Mouse (Mus musculus): Measurements from ENCODE around the gene Actn3. TPM values are rescaled to one million over a fixed set of nuclear protein-coding genes. Genes with fewer than 3 reads are reported as not detected.
"Not testable (repeated sequence)": the region's sequence is repeated elsewhere in the genome, so short reads cannot be mapped to it uniquely, and the experiment has no call there.

Actn3 gene
- polyA plus RNA-seq, 1 experiment from 2014 or later: 3.3 TPM

- ATAC-seq (ENCODE audit: low FRiP score, low read depth): no peak
- peaks cover 42% of the 10 kb centered on the region for H3K36me3 ChIP-seq
- no peaks in the 10 kb centered on the region for H3K9me3 ChIP-seq
- 83% methylated on average over 3 of the region's 3 CpGs for WGBS
- no peaks in the 10 kb centered on the region for H3K27me3 ChIP-seq (replicated peaks)
- H3K27ac ChIP-seq: no peak overlapping the region
- H3K4me2 ChIP-seq (replicated peaks): no peak overlapping the region
- H3K9ac ChIP-seq: no peak overlapping the region
- no peak overlapping the region for H3K4me3 ChIP-seq
- no peaks in the 10 kb centered on the region for H3K4me1 ChIP-seq
Measured at GRCm38 (mm10) chr19:4891798-4892197, 14.1 kb upstream of the Actn3 start.

- Histone ChIP-seq H3K9ac (no peak overlapping the region), H3K27ac (no peak overlapping the region), H3K27me3 (replicated peaks) (no peaks in the 10 kb centered on the region), H3K4me3 (no peak overlapping the region), H3K4me1 (no peaks in the 10 kb centered on the region), H3K4me2 (replicated peaks) (no peak overlapping the region), H3K36me3 (peaks cover 38% of the 10 kb centered on the region), H3K9me3 (no peaks in the 10 kb centered on the region)
- no peak for ATAC-seq (ENCODE audit: low FRiP score, low read depth)
- 85% methylated on average over 10 of the region's 10 CpGs for WGBS
Measured at GRCm38 (mm10) chr19:4889791-4890190, 12.1 kb upstream of the Actn3 start.

GRCm38 (mm10) chr19:4883961-4884360 is 6.3 kb upstream of the Actn3 start:
- Histone ChIP-seq H3K27ac (no peak overlapping the region), H3K4me1 (peaks cover 12% of the 10 kb centered on the region; the same call in 1 of the 2 replicates), H3K27me3 (replicated peaks) (no peaks in the 10 kb centered on the region), H3K9ac (no peak overlapping the region), H3K4me3 (no peak overlapping the region), H3K4me2 (replicated peaks) (no peak overlapping the region), H3K9me3 (no peaks in the 10 kb centered on the region), H3K36me3 (peaks cover 4% of the 10 kb centered on the region; the same call in 1 of the 2 replicates)
- 83% methylated on average over 4 of the region's 4 CpGs for WGBS
- ATAC-seq (ENCODE audit: low FRiP score, low read depth): no peak

GRCm38 (mm10) chr19:4879324-4879703 is 1.6 kb upstream of the Actn3 start:
- H3K27ac ChIP-seq: no peak overlapping the region
- H3K4me3 ChIP-seq: peak overlapping the region; percentile 68
- WGBS: 72% methylated on average over 10 of the region's 10 CpGs
- peak overlapping the region; percentile 69 for H3K9ac ChIP-seq
- peaks cover 4% of the 10 kb centered on the region; the same call in 1 of the 2 replicates for H3K36me3 ChIP-seq
- ATAC-seq (ENCODE audit: low FRiP score, low read depth): no peak
- H3K9me3 ChIP-seq: no peaks in the 10 kb centered on the region
- H3K27me3 ChIP-seq (replicated peaks): no peaks in the 10 kb centered on the region
- H3K4me1 ChIP-seq: peaks cover 21% of the 10 kb centered on the region
- H3K4me2 ChIP-seq (replicated peaks): peak overlapping the region; percentile 63

- 2% methylated on average over 52 of the region's 52 CpGs for WGBS
- Histone ChIP-seq H3K9ac (peak within 1 kb of the TSS; percentile 69), H3K27ac (no peak within 1 kb of the TSS), H3K4me3 (peak within 1 kb of the TSS; percentile 68), H3K4me2 (replicated peaks) (peak within 1 kb of the TSS; percentile 63), H3K27me3 (replicated peaks) (no peaks in the 10 kb centered on the region), H3K36me3 (peaks cover 4% of the 10 kb centered on the region; the same call in 1 of the 2 replicates), H3K4me1 (peaks cover 21% of the 10 kb centered on the region), H3K9me3 (no peaks in the 10 kb centered on the region)
- peak; percentile 94 for ATAC-seq (ENCODE audit: low FRiP score, low read depth)
Measured at GRCm38 (mm10) chr19:4878405-4879323, 955 bp upstream of the Actn3 start, which contains the start of gene Zdhhc24. Gene Zdhhc24 (plus strand): TSS chr19:4878668.

GRCm38 (mm10) chr19:4876755-4877154 is 954 bp downstream of the Actn3 start:
- Histone ChIP-seq H3K9me3 (no peaks in the 10 kb centered on the region), H3K27me3 (replicated peaks) (no peaks in the 10 kb centered on the region), H3K27ac (no peak overlapping the region), H3K4me2 (replicated peaks) (no peak overlapping the region), H3K4me1 (peaks cover 21% of the 10 kb centered on the region), H3K9ac (no peak overlapping the region), H3K4me3 (no peak overlapping the region), H3K36me3 (no peaks in the 10 kb centered on the region)
- ATAC-seq (ENCODE audit: low FRiP score, low read depth): no peak
- WGBS: 67% methylated on average over 3 of the region's 3 CpGs

GRCm38 (mm10) chr19:4876241-4876640 is 1.5 kb downstream of the Actn3 start:
- Histone ChIP-seq H3K4me1 (peaks cover 21% of the 10 kb centered on the region), H3K9ac (no peak overlapping the region), H3K27me3 (replicated peaks) (no peaks in the 10 kb centered on the region), H3K4me3 (no peak overlapping the region), H3K36me3 (no peaks in the 10 kb centered on the region), H3K4me2 (replicated peaks) (no peak overlapping the region), H3K27ac (no peak overlapping the region), H3K9me3 (no peaks in the 10 kb centered on the region)
- WGBS: 59% methylated on average over 4 of the region's 4 CpGs
- ATAC-seq (ENCODE audit: low FRiP score, low read depth): no peak

GRCm38 (mm10) chr19:4874613-4875012 is 3.1 kb downstream of the Actn3 start:
- 94% methylated on average over 1 of the region's 1 CpGs for WGBS
- not testable (repeated sequence) for ATAC-seq (ENCODE audit: low FRiP score, low read depth); H3K9ac ChIP-seq

GRCm38 (mm10) chr19:4865147-4865546 is 12.6 kb downstream of the Actn3 start:
- H3K4me2 ChIP-seq (replicated peaks): peak overlapping the region; percentile 41
- peaks cover 10% of the 10 kb centered on the region; the same call in 1 of the 2 replicates for H3K36me3 ChIP-seq
- 8% methylated on average over 17 of the region's 17 CpGs for WGBS
- no peak overlapping the region for H3K4me3 ChIP-seq
- no peak for ATAC-seq (ENCODE audit: low FRiP score, low read depth)
- no peak overlapping the region for H3K27ac ChIP-seq
- peaks cover 4% of the 10 kb centered on the region; the same call in 1 of the 2 replicates for H3K4me1 ChIP-seq
- no peak overlapping the region for H3K9ac ChIP-seq
- no peaks in the 10 kb centered on the region for H3K9me3 ChIP-seq
- H3K27me3 ChIP-seq (replicated peaks): 0 out of 2 replicates have a peak, but pooled peaks cover 5% of the 10 kb centered on the region

More at GRCm38 (mm10) chr19:4874613-4875012, 3.1 kb downstream of the Actn3 start:
- H3K9me3 ChIP-seq; H3K36me3 ChIP-seq; H3K27ac ChIP-seq; H3K4me2 ChIP-seq (replicated peaks); H3K27me3 ChIP-seq (replicated peaks); H3K4me3 ChIP-seq: not testable (repeated sequence)
- peaks cover 13% of the 10 kb centered on the region for H3K4me1 ChIP-seq

GRCm38 (mm10) chr19:4863048-4863447 is 14.7 kb downstream of the Actn3 start:
- Histone ChIP-seq H3K4me3 (no peak overlapping the region), H3K4me1 (peaks cover 4% of the 10 kb centered on the region; the same call in 1 of the 2 replicates), H3K27me3 (replicated peaks) (0 out of 2 replicates have a peak, but pooled peaks cover 5% of the 10 kb centered on the region), H3K4me2 (replicated peaks) (no peak overlapping the region), H3K27ac (no peak overlapping the region), H3K9me3 (no peaks in the 10 kb centered on the region), H3K36me3 (peaks cover 10% of the 10 kb centered on the region; the same call in 1 of the 2 replicates), H3K9ac (no peak overlapping the region)
- ATAC-seq (ENCODE audit: low FRiP score, low read depth): no peak
- 58% methylated on average over 6 of the region's 6 CpGs for WGBS

- Histone ChIP-seq H3K27me3 (replicated peaks) (0 out of 2 replicates have a peak, but pooled peaks cover 3% of the 10 kb centered on the region), H3K4me1 (peaks cover 16% of the 10 kb centered on the region; the same call in 1 of the 2 replicates), H3K27ac (no peak overlapping the region), H3K9ac (no peak overlapping the region), H3K4me2 (replicated peaks) (no peak overlapping the region), H3K36me3 (peaks cover 10% of the 10 kb centered on the region; the same call in 1 of the 2 replicates), H3K4me3 (no peak overlapping the region), H3K9me3 (no peaks in the 10 kb centered on the region)
- no peak for ATAC-seq (ENCODE audit: low FRiP score, low read depth)
- 80% methylated on average over 6 of the region's 6 CpGs for WGBS
Measured at GRCm38 (mm10) chr19:4859081-4859480, 18.6 kb downstream of the Actn3 start.

- no peak for ATAC-seq (ENCODE audit: low FRiP score, low read depth)
- H3K27me3 ChIP-seq (replicated peaks): 0 out of 2 replicates have a peak, but pooled peaks cover 3% of the 10 kb centered on the region
- peaks cover 6% of the 10 kb centered on the region; the same call in 1 of the 2 replicates for H3K36me3 ChIP-seq
- H3K27ac ChIP-seq: no peak overlapping the region
- H3K9ac ChIP-seq: no peak overlapping the region
- H3K4me3 ChIP-seq: peak overlapping the region; percentile 52
- H3K9me3 ChIP-seq: no peaks in the 10 kb centered on the region
- WGBS: 76% methylated on average over 4 of the region's 4 CpGs
- peak overlapping the region; percentile 99 for H3K4me2 ChIP-seq (replicated peaks)
- H3K4me1 ChIP-seq: peaks cover 16% of the 10 kb centered on the region; the same call in 1 of the 2 replicates
Measured at GRCm38 (mm10) chr19:4855951-4856350, 21.8 kb downstream of the Actn3 start.
